Mouse (Mus musculus): ENCODE measurements around the gene Smim27.

GRCm38 (mm10) chr4:40287415-40287814 lies 18.0 kb downstream of the Smim27 start:
- TF ChIP-seq POLR2A (IDR thresholded peaks at IDR 0.05; ENCODE audit: low read depth, low read length) (no peak), CTCF (IDR thresholded peaks at IDR 0.05; ENCODE audit: borderline replicate concordance, insufficient read depth, low read length) (no peak)

All from embryonic fibroblast, embryonic 13.5 days (primary cell).